Mouse (Mus musculus) heart, adult 11 months (tissue): Measurements from ENCODE around the gene Map3k20.

Source experiments
- DNase-seq: peaks from one replicate; pipeline ENCODE4 v3.0.0; 2022

Gene Map3k20

GRCm38 (mm10) chr2:72281971-72282370 lies 3.5 kb upstream of the Map3k20 start:
- DNase-seq: peak; percentile 80

GRCm38 (mm10) chr2:72282733-72283132 lies 2.7 kb upstream of the Map3k20 start:
- no peak for DNase-seq

GRCm38 (mm10) chr2:72284689-72285088 lies 748 bp upstream of the Map3k20 start:
- peak; percentile 84 for DNase-seq

GRCm38 (mm10) chr2:72285888-72286661 lies 638 bp downstream of the Map3k20 start:
- no peak for DNase-seq

GRCm38 (mm10) chr2:72287142-72287541 lies 1.7 kb downstream of the Map3k20 start:
- peak; percentile 91 for DNase-seq

- DNase-seq: no peak
Measured at GRCm38 (mm10) chr2:72288932-72289534, 3.6 kb downstream of the Map3k20 start.

- no peak for DNase-seq
Measured at GRCm38 (mm10) chr2:72291103-72291502, 5.7 kb downstream of the Map3k20 start.

- peak; percentile 83 for DNase-seq
Measured at GRCm38 (mm10) chr2:72292573-72292972, 7.1 kb downstream of the Map3k20 start.

GRCm38 (mm10) chr2:72294994-72295393 lies 9.6 kb downstream of the Map3k20 start:
- DNase-seq: peak; percentile 35

- peak; percentile 77 for DNase-seq
Measured at GRCm38 (mm10) chr2:72296984-72297715, 11.7 kb downstream of the Map3k20 start.

- peak; percentile 97 for DNase-seq
Measured at GRCm38 (mm10) chr2:72297716-72298082, 12.3 kb downstream of the Map3k20 start.

GRCm38 (mm10) chr2:72298406-72298805 lies 13.0 kb downstream of the Map3k20 start:
- DNase-seq: peak; percentile 98

- DNase-seq: peak; percentile 81
Measured at GRCm38 (mm10) chr2:72301194-72301916, 15.9 kb downstream of the Map3k20 start.

- peak; percentile 78 for DNase-seq
Measured at GRCm38 (mm10) chr2:72305738-72306137, 20.3 kb downstream of the Map3k20 start.

GRCm38 (mm10) chr2:72308351-72308750 lies 22.9 kb downstream of the Map3k20 start:
- no peak for DNase-seq

- DNase-seq: peak; percentile 95
Measured at GRCm38 (mm10) chr2:72308981-72309380, 23.5 kb downstream of the Map3k20 start.

GRCm38 (mm10) chr2:72311486-72311885 lies 26.0 kb downstream of the Map3k20 start:
- DNase-seq: no peak

- no peak for DNase-seq
Measured at GRCm38 (mm10) chr2:72313312-72313711, 27.9 kb downstream of the Map3k20 start.

GRCm38 (mm10) chr2:72318421-72318820 lies 33.0 kb downstream of the Map3k20 start:
- peak; percentile 94 for DNase-seq

- DNase-seq: peak; percentile 9
Measured at GRCm38 (mm10) chr2:72319028-72319798, 33.8 kb downstream of the Map3k20 start.

- peak; percentile 87 for DNase-seq
Measured at GRCm38 (mm10) chr2:72320661-72321060, 35.2 kb downstream of the Map3k20 start.

GRCm38 (mm10) chr2:72321591-72321990 lies 36.2 kb downstream of the Map3k20 start:
- peak; percentile 84 for DNase-seq
